Comparison of ENCODE assay signal across 8 mouse cellular contexts in the genomic region with DNA sequence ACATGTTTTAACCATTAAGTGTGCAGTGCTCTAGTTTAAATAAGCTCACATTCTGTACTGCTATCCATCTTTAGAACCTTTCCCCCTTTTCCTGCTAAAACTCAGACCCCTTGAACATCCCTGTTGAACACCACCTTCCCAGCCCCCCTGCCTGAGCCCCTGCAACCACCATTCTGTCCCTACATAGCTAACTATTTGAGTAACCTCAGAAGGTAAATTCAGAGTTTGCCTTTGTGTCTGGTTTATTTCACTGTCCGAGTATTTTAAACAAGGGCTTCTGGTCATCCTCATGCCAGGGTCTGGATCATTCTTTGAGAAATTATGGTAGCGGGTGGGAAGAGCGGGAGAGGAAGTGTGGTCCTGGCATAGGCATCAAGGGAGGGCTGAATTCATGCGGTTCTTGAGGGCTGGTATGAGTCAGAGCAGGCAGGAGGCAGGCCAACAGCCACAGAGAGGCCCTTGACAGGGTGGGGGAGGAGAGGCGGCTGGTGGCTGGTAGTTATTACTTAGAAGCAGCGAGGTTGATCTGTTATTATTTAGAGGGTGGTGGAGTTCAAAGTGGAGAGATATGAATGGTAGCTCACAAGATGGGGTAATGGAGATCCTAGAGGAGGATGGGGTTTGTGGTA. TPM values are rescaled to one million over a fixed set of nuclear protein-coding genes. Genes with fewer than 3 reads are reported as not detected.
DNase-seq lines count a peak whose midpoint lies in the region; ATAC-seq lines count a peak whose summit lies in the region.
"Had no signal": no experiment of that assay in that cellular context is flagged by ENCODE, and none has a peak within 500 bp of the region (broad histone marks: within the 10 kb centered on the region; RNA-seq: fewer than 3 reads in every experiment).

No protein-coding gene starts in this region.

- peak; percentile 59 for DNase-seq in A20 (ENCODE audit: low read depth, low spot score)
- peak; percentile 94 for DNase-seq in Muller cell, postnatal 12 days (ENCODE audit: inconsistent ontology term)
- peak; percentile 30 for DNase-seq in gastrocnemius, postnatal 25 days
- DNase-seq in left cerebral cortex, adult 11 months (ENCODE audit: low spot score), result no peak
- no peak for DNase-seq in midbrain, embryonic 10.5 days (ENCODE audit: low spot score)

- no peak overlapping the region for H3K4me2 ChIP-seq in liver, embryonic 12.5 days
- no peak overlapping the region for H3K4me2 ChIP-seq in stomach, embryonic 14.5 days (replicated peaks; ENCODE audit: low read depth, low read length)

- H3K27me3 ChIP-seq in liver, embryonic 12.5 days (replicated peaks), result no peaks in the 10 kb centered on the region
- H3K27me3 ChIP-seq in stomach, embryonic 14.5 days (ENCODE audit: control insufficient read depth, insufficient read depth, low read length), result no peaks in the 10 kb centered on the region
- H3K27me3 ChIP-seq in midbrain, embryonic 10.5 days (ENCODE audit: low read depth, poor library complexity, severe bottlenecking), result no peaks in the 10 kb centered on the region

- H3K9me3 ChIP-seq in liver, embryonic 12.5 days (replicated peaks), result peaks cover 6% of the 10 kb centered on the region
- H3K9me3 ChIP-seq in stomach, embryonic 14.5 days (ENCODE audit: control insufficient read depth, low read depth, low read length), result no peaks in the 10 kb centered on the region
- H3K9me3 ChIP-seq in midbrain, embryonic 10.5 days (replicated peaks), result no peaks in the 10 kb centered on the region

- peaks cover 59% of the 10 kb centered on the region for H3K4me1 ChIP-seq in liver, embryonic 12.5 days
- peaks cover 12% of the 10 kb centered on the region; the same call in 1 of the 2 replicates for H3K4me1 ChIP-seq in stomach, embryonic 14.5 days (ENCODE audit: control insufficient read depth, insufficient read depth, low read length)
- 0 out of 2 replicates have a peak, but pooled peaks cover 3% of the 10 kb centered on the region for H3K4me1 ChIP-seq in midbrain, embryonic 10.5 days

- H3K4me3 ChIP-seq in liver, embryonic 12.5 days, result no peak overlapping the region
- no peak overlapping the region for H3K4me3 ChIP-seq in stomach, embryonic 14.5 days (ENCODE audit: low read depth, low read length)
- no peak overlapping the region for H3K4me3 ChIP-seq in midbrain, embryonic 10.5 days
- H3K4me3 ChIP-seq: erythroblast, embryonic 14.5 days had no signal

- H3K36me3 ChIP-seq in liver, embryonic 12.5 days, result peaks cover 6% of the 10 kb centered on the region; the same call in 1 of the 2 replicates
- no peaks in the 10 kb centered on the region for H3K36me3 ChIP-seq in stomach, embryonic 14.5 days (ENCODE audit: control insufficient read depth, insufficient read depth, low read length)
- H3K36me3 ChIP-seq in midbrain, embryonic 10.5 days, result no peaks in the 10 kb centered on the region

- H3K27ac ChIP-seq in liver, embryonic 12.5 days, result peak overlapping the region; percentile 62
- H3K27ac ChIP-seq in stomach, embryonic 14.5 days (ENCODE audit: low read length), result peak overlapping the region; percentile 74; the same call in 1 of the 2 replicates
- H3K27ac ChIP-seq in midbrain, embryonic 10.5 days (replicated peaks), result no peak overlapping the region

- 18% methylated on average over 6 of the region's 6 CpGs for WGBS in liver, embryonic 12.5 days (ENCODE audit: insufficient replicate concordance)
- 22% methylated on average over 6 of the region's 6 CpGs for WGBS in stomach, embryonic 14.5 days
- WGBS in midbrain, embryonic 10.5 days, result 78% methylated on average over 6 of the region's 6 CpGs

- H3K9ac ChIP-seq in liver, embryonic 12.5 days, result peak overlapping the region; percentile 13; the same call in 1 of the 2 replicates
- H3K9ac ChIP-seq in stomach, embryonic 14.5 days (replicated peaks; ENCODE audit: low read depth, low read length), result no peak overlapping the region

- peak; percentile 53 for ATAC-seq in liver, embryonic 12.5 days
- ATAC-seq in stomach, embryonic 14.5 days (ENCODE audit: insufficient number of reproducible peaks, insufficient read depth, low FRiP score, low read depth), result peak; percentile 82; the same call in 1 of the 2 replicates

RNA-seq across cellular contexts. Expression of a gene that starts 34.8 kb away (rescaled TPM):
- not detected for total RNA-seq in gastrocnemius, postnatal 25 days (2021)
- polyA plus RNA-seq in liver, embryonic 12.5 days (2016; fragmentation: Nextera tagmentation; extraction: Ambion mirVana), result not detected in 2 replicates
- not detected in 2 replicates for polyA plus RNA-seq in stomach, embryonic 14.5 days (2014; fragmentation: Nextera tagmentation; extraction: Ambion mirVana)
- not detected in 2 replicates for polyA plus RNA-seq in midbrain, embryonic 10.5 days (2016; fragmentation: Nextera tagmentation; extraction: Ambion mirVana)
- polyA plus RNA-seq: erythroblast, embryonic 14.5 days had no signal

Comparison
In these comparisons a context has a peak if more than half of its experiments do, and no peak if none do; other contexts are left out.
1. DNase-seq: peak in A20 (single experiment), Muller cell, postnatal 12 days (single experiment) and gastrocnemius, postnatal 25 days (single experiment); none in left cerebral cortex, adult 11 months (single experiment) and midbrain, embryonic 10.5 days (single experiment).